Mouse (Mus musculus): ENCODE results near the gene Bod1l.

- TF ChIP-seq MYOG (IDR thresholded peaks at IDR 0.05; ENCODE audit: control insufficient read depth in 1 of 3, insufficient read depth in 1 of 3, insufficient read length in 2 of 3, low read depth in 2 of 3), result no peak
- TF ChIP-seq POLR2A (IDR thresholded peaks at IDR 0.05; ENCODE audit: insufficient read length, low read depth), result no peak
- no peak for TF ChIP-seq SRF (IDR thresholded peaks at IDR 0.05; ENCODE audit: control insufficient read depth, insufficient read length, low read depth)
- no peak for TF ChIP-seq USF1 (IDR thresholded peaks at IDR 0.05; ENCODE audit: low read depth)
- TF ChIP-seq CEBPB (IDR thresholded peaks at IDR 0.05; ENCODE audit: insufficient read depth, poor library complexity, severe bottlenecking), result no peak
Observed at GRCm38 (mm10) chr5:41790517-41790916, 53.6 kb downstream of the Bod1l start.
